Mouse (Mus musculus) testis, adult 2 months (tissue): ENCODE results near the gene Daam1. TPM values are rescaled to one million over a fixed set of nuclear protein-coding genes. Genes with fewer than 3 reads are reported as not detected.

Experiments used
- H3K27ac ChIP-seq: fragments of 200-500 bp; 2 replicates; pipeline ENCODE4 v1.5.1; 2012; ENCODE audit warnings: low read depth, low read length; ENCODE audit not compliant: control insufficient read depth, insufficient read depth
- H3K27me3 ChIP-seq: fragments of 200-500 bp; 2 replicates; pipeline ENCODE4 v1.6.1; 2012; ENCODE audit warnings: mild to moderate bottlenecking, low read length, moderate library complexity; ENCODE audit not compliant: control insufficient read depth, insufficient read depth
- H3K36me3 ChIP-seq: fragments of 200-500 bp; 2 replicates; pipeline ENCODE4 v1.6.1; 2012; ENCODE audit warnings: mild to moderate bottlenecking, low read length; ENCODE audit not compliant: control insufficient read depth, insufficient read depth
- H3K4me1 ChIP-seq: fragments of 200-500 bp; 2 replicates; pipeline ENCODE4 v1.6.1; 2012; ENCODE audit warnings: low read length; ENCODE audit not compliant: control insufficient read depth, insufficient read depth
- H3K4me3 ChIP-seq: fragments of 200-500 bp; 2 replicates; pipeline ENCODE4 v1.5.1; 2012; ENCODE audit warnings: low read depth, mild to moderate bottlenecking, low read length, moderate library complexity, mixed read lengths; ENCODE audit not compliant: control insufficient read depth
- CTCF ChIP-seq: fragments of 200-500 bp; IDR thresholded peaks from 2 replicates; pipeline ENCODE4 v1.5.1; 2012; ENCODE audit warnings: low read depth, mild to moderate bottlenecking, inconsistent platforms, low read length, moderate library complexity; ENCODE audit not compliant: control insufficient read depth, insufficient read depth, insufficient replicate concordance
- POLR2A ChIP-seq: fragments of 200-500 bp; IDR thresholded peaks from 2 replicates; pipeline ENCODE4 v1.6.1; 2012; ENCODE audit warnings: low read depth, mild to moderate bottlenecking, inconsistent platforms, low read length, moderate library complexity; ENCODE audit not compliant: control insufficient read depth
- polyA plus RNA-seq: library from polyadenylated mRNA; depleted of rRNA; stranded (reverse); fragments of >200 nt; gene quantifications from 2 replicates; pipeline ENCODE4 v1.2.3, GENCODE M21; 2012

Gene Daam1
- polyA plus RNA-seq, 1 experiment: 6.6 TPM

- Histone ChIP-seq H3K4me1 (no peaks in the 10 kb centered on the region), H3K27ac (no peak overlapping the region), H3K36me3 (no peaks in the 10 kb centered on the region), H3K4me3 (no peak overlapping the region), H3K27me3 (no peaks in the 10 kb centered on the region)
- TF ChIP-seq CTCF: no peak
- no peak for TF ChIP-seq POLR2A
These were observed 166.0 kb downstream of the Daam1 start for GRCm38 (mm10) chr12:71996920-71997319.

GRCm38 (mm10) chr12:71997364-71997763 is 166.5 kb downstream of the Daam1 start:
- Histone ChIP-seq H3K4me3 (no peak overlapping the region), H3K4me1 (no peaks in the 10 kb centered on the region), H3K27ac (no peak overlapping the region), H3K27me3 (no peaks in the 10 kb centered on the region), H3K36me3 (no peaks in the 10 kb centered on the region)
- no peak for TF ChIP-seq POLR2A
- no peak for TF ChIP-seq CTCF

GRCm38 (mm10) chr12:71998653-71999052 is 167.8 kb downstream of the Daam1 start:
- no peak overlapping the region for H3K4me3 ChIP-seq
- H3K36me3 ChIP-seq: no peaks in the 10 kb centered on the region
- no peaks in the 10 kb centered on the region for H3K27me3 ChIP-seq
- no peak for TF ChIP-seq CTCF
- no peak for TF ChIP-seq POLR2A
- H3K4me1 ChIP-seq: no peaks in the 10 kb centered on the region
- no peak overlapping the region for H3K27ac ChIP-seq

GRCm38 (mm10) chr12:71999671-72000070 is 168.8 kb downstream of the Daam1 start:
- no peaks in the 10 kb centered on the region for H3K27me3 ChIP-seq
- no peaks in the 10 kb centered on the region for H3K4me1 ChIP-seq
- H3K27ac ChIP-seq: no peak overlapping the region
- no peaks in the 10 kb centered on the region for H3K36me3 ChIP-seq
- no peak for TF ChIP-seq CTCF
- no peak for TF ChIP-seq POLR2A
- no peak overlapping the region for H3K4me3 ChIP-seq

GRCm38 (mm10) chr12:72001811-72002210 is 170.9 kb downstream of the Daam1 start:
- no peak for TF ChIP-seq POLR2A
- no peak for TF ChIP-seq CTCF
- no peaks in the 10 kb centered on the region for H3K27me3 ChIP-seq
- no peak overlapping the region for H3K4me3 ChIP-seq
- no peaks in the 10 kb centered on the region for H3K4me1 ChIP-seq
- no peaks in the 10 kb centered on the region for H3K36me3 ChIP-seq
- H3K27ac ChIP-seq: no peak overlapping the region

- H3K27me3 ChIP-seq: no peaks in the 10 kb centered on the region
- H3K27ac ChIP-seq: no peak overlapping the region
- no peak overlapping the region for H3K4me3 ChIP-seq
- H3K4me1 ChIP-seq: no peaks in the 10 kb centered on the region
- TF ChIP-seq POLR2A: no peak
- TF ChIP-seq CTCF: no peak
- no peaks in the 10 kb centered on the region for H3K36me3 ChIP-seq
These were observed 174.4 kb downstream of the Daam1 start for GRCm38 (mm10) chr12:72005307-72005706.

GRCm38 (mm10) chr12:72007656-72008055 is 176.8 kb downstream of the Daam1 start:
- no peaks in the 10 kb centered on the region for H3K36me3 ChIP-seq
- H3K27me3 ChIP-seq: no peaks in the 10 kb centered on the region
- H3K4me3 ChIP-seq: no peak overlapping the region
- H3K4me1 ChIP-seq: peaks cover 2% of the 10 kb centered on the region; the same call in 1 of the 2 replicates
- TF ChIP-seq CTCF (no peak), POLR2A (no peak)
- H3K27ac ChIP-seq: no peak overlapping the region

GRCm38 (mm10) chr12:72009051-72009902 is 178.4 kb downstream of the Daam1 start:
- no peaks in the 10 kb centered on the region for H3K36me3 ChIP-seq
- H3K27me3 ChIP-seq: no peaks in the 10 kb centered on the region
- H3K27ac ChIP-seq: no peak overlapping the region
- H3K4me3 ChIP-seq: no peak overlapping the region
- peaks cover 2% of the 10 kb centered on the region; the same call in 1 of the 2 replicates for H3K4me1 ChIP-seq
- TF ChIP-seq CTCF: no peak
- TF ChIP-seq POLR2A: no peak
